Mouse (Mus musculus): Measurements from ENCODE around the gene Gfra4. TPM values are rescaled to one million over a fixed set of nuclear protein-coding genes. Genes with fewer than 3 reads are reported as not detected.

Gene Gfra4
- polyA plus RNA-seq, 1 experiment from 2014 or later: 10.9 TPM

Small RNAs within 50 kb of the gene (microRNA-seq; reads per million reads assigned to microRNA genes)
- gene Mir6973b: not detected

Other genes with a start within 250 kb of the Gfra4 start
- 26.6 and 29.7 TPM in 2 replicates for gene 4930402H24Rik, start 136.7 kb downstream of the Gfra4 start, polyA plus RNA-seq (2014; fragmentation: Nextera tagmentation; extraction: Ambion mirVana)
- gene Atrn, start 136.6 kb downstream of the Gfra4 start, polyA plus RNA-seq (2014; fragmentation: Nextera tagmentation; extraction: Ambion mirVana): 8.2 and 8.3 TPM in 2 replicates
- gene Adam33, start 20.7 kb upstream of the Gfra4 start, polyA plus RNA-seq (2014; fragmentation: Nextera tagmentation; extraction: Ambion mirVana): 0.47 and 0.72 TPM in 2 replicates
- 0.03 and 0.07 TPM in 2 replicates for gene Siglec1, start 43.7 kb upstream of the Gfra4 start, polyA plus RNA-seq (2014; fragmentation: Nextera tagmentation; extraction: Ambion mirVana)
- gene Hspa12b, start 84.2 kb upstream of the Gfra4 start, polyA plus RNA-seq (2014; fragmentation: Nextera tagmentation; extraction: Ambion mirVana): 9.6 and 12.7 TPM in 2 replicates
- gene Gm11037, start 90.4 kb upstream of the Gfra4 start, polyA plus RNA-seq (2014; fragmentation: Nextera tagmentation; extraction: Ambion mirVana): not detected in 2 replicates
- 78.0 and 78.9 TPM in 2 replicates for gene 1700037H04Rik, start 117.0 kb upstream of the Gfra4 start, polyA plus RNA-seq (2014; fragmentation: Nextera tagmentation; extraction: Ambion mirVana)
- gene Cenpb, start 137.0 kb upstream of the Gfra4 start, polyA plus RNA-seq (2014; fragmentation: Nextera tagmentation; extraction: Ambion mirVana): 6.8 and 8.5 TPM in 2 replicates
- gene Cdc25b, start 143.9 kb upstream of the Gfra4 start, polyA plus RNA-seq (2014; fragmentation: Nextera tagmentation; extraction: Ambion mirVana): 48.7 and 49.6 TPM in 2 replicates
- gene Spef1, start 144.2 kb upstream of the Gfra4 start, polyA plus RNA-seq (2014; fragmentation: Nextera tagmentation; extraction: Ambion mirVana): 3.7 and 5.2 TPM in 2 replicates
- gene Ap5s1, start 164.0 kb upstream of the Gfra4 start, polyA plus RNA-seq (2014; fragmentation: Nextera tagmentation; extraction: Ambion mirVana): 25.3 and 27.3 TPM in 2 replicates
- gene Mavs, start 191.0 kb upstream of the Gfra4 start, polyA plus RNA-seq (2014; fragmentation: Nextera tagmentation; extraction: Ambion mirVana): 17.1 and 17.9 TPM in 2 replicates
- gene Pank2, start 219.4 kb upstream of the Gfra4 start, polyA plus RNA-seq (2014; fragmentation: Nextera tagmentation; extraction: Ambion mirVana): 57.0 and 62.0 TPM in 2 replicates